Mouse (Mus musculus): ENCODE results near the gene Rhag. TPM values are rescaled to one million over a fixed set of nuclear protein-coding genes. Genes with fewer than 3 reads are reported as not detected.

Gene Rhag
- total and polyA plus RNA-seq, 3 experiments, result 17.8 to 91.3 TPM; not detected in 1

DNA sequence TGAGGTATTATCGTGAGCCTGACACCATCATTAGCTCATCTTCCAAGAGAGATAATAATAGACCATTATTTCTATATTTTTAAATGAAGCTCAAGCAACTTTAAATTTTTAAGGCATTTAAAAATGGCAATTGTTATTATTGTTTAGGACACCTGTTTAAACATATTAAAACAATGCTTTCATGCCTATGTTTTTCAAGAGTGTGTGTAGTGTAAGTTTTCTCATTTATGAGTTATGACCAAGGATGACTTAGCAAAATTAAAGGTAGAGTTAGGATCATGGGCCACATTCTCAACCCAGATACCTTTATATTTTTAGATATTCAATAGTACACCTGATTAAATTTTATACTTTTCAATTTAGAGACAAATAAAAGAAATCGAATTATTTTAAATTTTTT, 1.3 kb downstream of the Rhag start:
- no peaks in the 10 kb centered on the region for H3K9me3 ChIP-seq (replicated peaks; ENCODE audit: insufficient read depth, low read length)
- H3K4me1 ChIP-seq (ENCODE audit: control insufficient read depth in 1 of 2, insufficient read depth in 2 of 2, low read length in 2 of 2), result peaks cover 16 to 38% of the 10 kb centered on the region in 2 experiments
- H3K27ac ChIP-seq (ENCODE audit: control insufficient read depth, low read depth, low read length), result no peak overlapping the region
- DNase-seq (ENCODE audit: low read depth, low spot score), result peak; percentile 52
- peak overlapping the region; percentile 66; the same call in 1 of the 2 replicates for H3K9ac ChIP-seq (ENCODE audit: control insufficient read depth, low read depth, low read length, poor library complexity, severe bottlenecking)
- TF ChIP-seq CHD1 (IDR thresholded peaks at IDR 0.05; ENCODE audit: low read depth, low read length) (peak; percentile 39; the same call in 1 of the 2 replicates), ETS1 (IDR thresholded peaks at IDR 0.05; ENCODE audit: low read depth, low read length) (0 out of 2 replicates have a peak, but pooled peaks have one; percentile 25), RCOR1 (IDR thresholded peaks at IDR 0.05; ENCODE audit: low read depth, low read length) (0 out of 2 replicates have a peak, but pooled peaks have one; percentile 9), MYC (IDR thresholded peaks at IDR 0.05; ENCODE audit: low read depth, low read length) (no peak), EP300 (IDR thresholded peaks at IDR 0.05; ENCODE audit: low read depth in 1 of 2, low read length in 2 of 2) (peak in 1 of 2 experiments; percentile 52; a peak in 1 of 4 replicates), MAFK (IDR thresholded peaks at IDR 0.05; ENCODE audit: borderline replicate concordance, low read depth, low read length) (peak; percentile 63; the same call in 1 of the 2 replicates), ZMIZ1 (IDR thresholded peaks at IDR 0.05; ENCODE audit: low read depth, low read length) (no peak), SIN3A (IDR thresholded peaks at IDR 0.05; ENCODE audit: low read length) (0 out of 2 replicates have a peak, but pooled peaks have one; percentile 26), HCFC1 (IDR thresholded peaks at IDR 0.05; ENCODE audit: low read depth, low read length) (no peak), GATA1 (IDR thresholded peaks at IDR 0.05; ENCODE audit: low read depth, low read length) (peak; percentile 2; the same call in 1 of the 2 replicates), GABPA (IDR thresholded peaks at IDR 0.05; ENCODE audit: low read depth, low read length) (peak; percentile 82), USF1 (IDR thresholded peaks at IDR 0.05; ENCODE audit: low read depth, low read length) (no peak)
- peaks cover 9% of the 10 kb centered on the region for H3K79me2 ChIP-seq (ENCODE audit: control insufficient read depth, insufficient read depth, low read length, poor library complexity)
- H3K27me3 ChIP-seq (ENCODE audit: control insufficient read depth in 1 of 2, insufficient read depth in 2 of 2, low read length in 2 of 2), result no peaks in the 10 kb centered on the region
- peaks cover 0 to 39% of the 10 kb centered on the region in 2 experiments; a peak in 3 of 4 replicates for H3K36me3 ChIP-seq (ENCODE audit: control insufficient read depth in 1 of 2, insufficient read depth in 2 of 2, low read length in 2 of 2)
- peak overlapping the region in 1 of 2 experiments; percentile 69; a peak in 2 of 4 replicates for H3K4me3 ChIP-seq (ENCODE audit: control insufficient read depth in 1 of 2, insufficient read depth in 1 of 2, low read depth in 2 of 2, low read length in 2 of 2)

DNA sequence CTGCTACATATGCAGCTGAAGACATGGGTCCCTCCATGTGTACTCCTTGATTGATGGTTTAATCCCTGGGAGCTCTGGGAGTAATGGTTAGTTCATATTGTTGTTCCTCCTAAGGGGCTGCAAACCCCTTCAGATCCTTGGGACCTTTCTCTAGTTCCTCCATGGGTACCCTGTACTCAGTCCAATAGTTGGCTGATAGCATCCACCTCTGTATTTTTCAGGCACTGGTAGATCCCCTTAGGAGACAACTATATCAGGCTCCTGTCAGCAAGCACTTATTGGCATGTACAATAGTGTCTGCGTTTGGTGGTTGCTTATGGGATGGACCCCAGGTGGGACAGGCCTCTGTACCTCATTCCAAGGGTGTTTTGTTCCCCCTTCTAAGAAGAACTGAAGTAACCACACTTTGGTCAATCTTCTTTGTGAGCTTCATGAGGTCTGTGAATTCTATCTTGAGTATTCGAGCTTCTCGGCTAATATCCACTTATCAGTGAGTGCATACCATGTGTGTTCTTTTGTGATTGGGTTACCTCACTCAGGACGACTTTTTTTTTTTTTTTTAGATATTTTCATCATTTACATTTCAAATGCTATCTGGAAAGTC, 6.5 kb downstream of the Rhag start:
- H3K4me1 ChIP-seq (ENCODE audit: control insufficient read depth in 1 of 2, insufficient read depth in 2 of 2, low read length in 2 of 2), result peaks cover 15 to 20% of the 10 kb centered on the region in 2 experiments
- H3K27ac ChIP-seq (ENCODE audit: control insufficient read depth, low read depth, low read length), result peak overlapping the region; percentile 92
- peaks cover 0 to 25% of the 10 kb centered on the region in 2 experiments; a peak in 3 of 4 replicates for H3K36me3 ChIP-seq (ENCODE audit: control insufficient read depth in 1 of 2, insufficient read depth in 2 of 2, low read length in 2 of 2)
- peak; percentile 68 for DNase-seq (ENCODE audit: low read depth, low spot score)
- H3K9me3 ChIP-seq (replicated peaks; ENCODE audit: insufficient read depth, low read length), result no peaks in the 10 kb centered on the region
- H3K79me2 ChIP-seq (ENCODE audit: control insufficient read depth, insufficient read depth, low read length, poor library complexity), result peaks cover 28% of the 10 kb centered on the region
- H3K9ac ChIP-seq (ENCODE audit: control insufficient read depth, low read depth, low read length, poor library complexity, severe bottlenecking), result peak overlapping the region; percentile 50; the same call in 1 of the 2 replicates
- no peaks in the 10 kb centered on the region for H3K27me3 ChIP-seq (ENCODE audit: control insufficient read depth in 1 of 2, insufficient read depth in 2 of 2, low read length in 2 of 2)
- TF ChIP-seq MXI1 (IDR thresholded peaks at IDR 0.05; ENCODE audit: low read depth, low read length) (no peak), CHD2 (IDR thresholded peaks at IDR 0.05; ENCODE audit: low read length) (no peak), MAZ (IDR thresholded peaks at IDR 0.05; ENCODE audit: low read depth, low read length) (no peak), GABPA (IDR thresholded peaks at IDR 0.05; ENCODE audit: low read depth, low read length) (no peak), GATA1 (IDR thresholded peaks at IDR 0.05; ENCODE audit: low read depth, low read length) (peak; percentile 75), ZNF384 (IDR thresholded peaks at IDR 0.05; ENCODE audit: low read depth, low read length) (peak; percentile 93), CTCF (IDR thresholded peaks at IDR 0.05 in 2 of 3, conservative IDR thresholded peaks at IDR 0.05 in 1 of 3; ENCODE audit: control insufficient read depth in 1 of 3, insufficient read depth in 1 of 3, low read depth in 2 of 3, low read length in 3 of 3, poor library complexity in 1 of 3, severe bottlenecking in 1 of 3) (no peak), ZMIZ1 (IDR thresholded peaks at IDR 0.05; ENCODE audit: low read depth, low read length) (no peak), TCF12 (IDR thresholded peaks at IDR 0.05; ENCODE audit: low read depth, low read length) (peak; percentile 85), NELFE (IDR thresholded peaks at IDR 0.05; ENCODE audit: low read depth, low read length) (no peak), RCOR1 (IDR thresholded peaks at IDR 0.05; ENCODE audit: low read depth, low read length) (peak; percentile 45; the same call in 1 of the 2 replicates), ETS1 (IDR thresholded peaks at IDR 0.05; ENCODE audit: low read depth, low read length) (peak; percentile 70), TAL1 (IDR thresholded peaks at IDR 0.05; ENCODE audit: low read length) (peak; percentile 57), JUND (IDR thresholded peaks at IDR 0.05; ENCODE audit: low read depth, low read length) (no peak), EP300 (IDR thresholded peaks at IDR 0.05; ENCODE audit: low read depth in 1 of 2, low read length in 2 of 2) (peak; percentile 77 to 79), MAFK (IDR thresholded peaks at IDR 0.05; ENCODE audit: borderline replicate concordance, low read depth, low read length) (no peak), MYC (IDR thresholded peaks at IDR 0.05; ENCODE audit: low read depth, low read length) (peak; percentile 44; the same call in 1 of the 2 replicates), ZC3H11A (IDR thresholded peaks at IDR 0.05; ENCODE audit: low read depth, low read length) (no peak)
- peak overlapping the region in 1 of 2 experiments; percentile 8; a peak in 2 of 4 replicates for H3K4me3 ChIP-seq (ENCODE audit: control insufficient read depth in 1 of 2, insufficient read depth in 1 of 2, low read depth in 2 of 2, low read length in 2 of 2)

Measured in MEL (cell line).